Mouse (Mus musculus) thymus, adult 2 months (tissue): ENCODE measurements around the gene Gart.

Experiments used
- CTCF ChIP-seq: fragments of 200-500 bp; IDR thresholded peaks from 2 replicates; pipeline ENCODE4 v1.5.1; 2012; ENCODE audit warnings: mild to moderate bottlenecking, control low read depth, low read length, moderate library complexity, borderline replicate concordance; ENCODE audit not compliant: control insufficient read depth, poor library complexity, insufficient read depth; ENCODE audit errors: extremely low read depth
- POLR2A ChIP-seq: fragments of 200-500 bp; IDR thresholded peaks from 2 replicates; pipeline ENCODE4 v1.6.1; 2012; ENCODE audit warnings: mild to moderate bottlenecking, low read length, control low read depth, moderate library complexity; ENCODE audit not compliant: control insufficient read depth, poor library complexity, insufficient read depth; ENCODE audit errors: extremely low read depth

GRCm38 (mm10) chr16:91686369-91686768, 39.6 kb upstream of the Gart start:
- TF ChIP-seq POLR2A = no peak
- no peak for TF ChIP-seq CTCF
